Mouse (Mus musculus) midbrain, embryonic 13.5 days (tissue): Measurements from ENCODE around the gene Sgo2b. TPM values are rescaled to one million over a fixed set of nuclear protein-coding genes. Genes with fewer than 3 reads are reported as not detected.
"Not testable (repeated sequence)": the region's sequence is repeated elsewhere in the genome, so short reads cannot be mapped to it uniquely, and the experiment has no call there.

ENCODE experiments used
- ATAC-seq: fragments of 200-750 bp; cut with Nextera tagmentation; 2 replicates; pipeline ENCODE4 v1.8.0; 2017; ENCODE audit warnings: mild to moderate bottlenecking, moderate TSS enrichment, moderate library complexity
- H3K27ac ChIP-seq: fragments of 300-500 bp; sonication (generic); 2 replicates; pipeline ENCODE4 v1.5.1; 2015; ENCODE audit warnings: inconsistent platforms, mild to moderate bottlenecking, moderate library complexity
- H3K27me3 ChIP-seq: fragments of 300-500 bp; sonication (generic); 2 replicates; pipeline ENCODE4 v1.6.1; 2015; ENCODE audit warnings: mild to moderate bottlenecking, inconsistent platforms
- H3K36me3 ChIP-seq: fragments of 300-500 bp; sonication (generic); 2 replicates; pipeline ENCODE4 v1.6.1; 2015; ENCODE audit warnings: mild to moderate bottlenecking, inconsistent platforms
- H3K4me1 ChIP-seq: fragments of 300-500 bp; sonication (generic); replicated peaks from 2 replicates; pipeline ENCODE4 v1.6.1; 2015; ENCODE audit warnings: inconsistent platforms
- H3K4me2 ChIP-seq: fragments of 300-500 bp; sonication (generic); replicated peaks from 2 replicates; pipeline ENCODE4 v1.6.1; 2015; ENCODE audit warnings: moderate library complexity, mild to moderate bottlenecking, inconsistent platforms
- H3K4me3 ChIP-seq: fragments of 300-500 bp; sonication (generic); replicated peaks from 2 replicates; pipeline ENCODE4 v1.5.1; 2015; ENCODE audit warnings: mild to moderate bottlenecking, inconsistent platforms
- H3K9ac ChIP-seq: fragments of 300-500 bp; sonication (generic); replicated peaks from 2 replicates; pipeline ENCODE4 v1.6.1; 2015; ENCODE audit warnings: mild to moderate bottlenecking, inconsistent platforms
- H3K9me3 ChIP-seq: fragments of 300-500 bp; sonication (generic); 2 replicates; pipeline ENCODE4 v1.6.1; 2016; ENCODE audit warnings: mild to moderate bottlenecking, inconsistent platforms
- WGBS: fragments of 180-500 bp; shearing (Covaris S2); methylation state at CpG from one replicate; pipeline ENCODE4 v1.1.7; 2015; 5-methylcytosine and 5-hydroxymethylcytosine counted together
- polyA plus RNA-seq: library from polyadenylated mRNA; unstranded; fragments of >200 nt; fragmentation: Nextera tagmentation; extraction: Ambion mirVana; gene quantifications from 2 replicates; pipeline ENCODE4 v1.2.1, GENCODE M21; 2015

Sgo2b gene
- not detected in 2 replicates for polyA plus RNA-seq

GRCm38 (mm10) chr8:63951626-63952377 is at the start of gene Sgo2b:
Gene Sgo2b (minus strand): TSS chr8:63952248.
- Histone ChIP-seq H3K9ac (peak within 1 kb of the TSS; percentile 48; the same call in 1 of the 2 replicates), H3K27me3 (no peaks in the 10 kb centered on the region), H3K36me3 (no peaks in the 10 kb centered on the region), H3K9me3 (no peaks in the 10 kb centered on the region), H3K4me1 (0 out of 2 replicates have a peak, but pooled peaks cover 4% of the 10 kb centered on the region), H3K27ac (no peak within 1 kb of the TSS), H3K4me3 (peak within 1 kb of the TSS; percentile 40), H3K4me2 (peak within 1 kb of the TSS; percentile 73)
- ATAC-seq = peak; percentile 91
- WGBS = 4% methylated on average over 28 of the region's 30 CpGs

- not testable (repeated sequence) for H3K4me3 ChIP-seq
- 22% methylated on average over 8 of the region's 9 CpGs for WGBS
These were observed 18.8 kb upstream of the Sgo2b start for GRCm38 (mm10) chr8:63970612-63971391.

GRCm38 (mm10) chr8:63961032-63961785 is 9.2 kb upstream of the Sgo2b start:
- Histone ChIP-seq H3K4me2 (no peak overlapping the region), H3K27ac (no peak overlapping the region), H3K9ac (no peak overlapping the region), H3K27me3 (no peaks in the 10 kb centered on the region), H3K4me1 (no peaks in the 10 kb centered on the region), H3K4me3 (no peak overlapping the region), H3K9me3 (no peaks in the 10 kb centered on the region), H3K36me3 (no peaks in the 10 kb centered on the region)
- WGBS = 82% methylated on average over 3 of the region's 3 CpGs
- no peak for ATAC-seq

More at GRCm38 (mm10) chr8:63970612-63971391, 18.8 kb upstream of the Sgo2b start:
- not testable (repeated sequence) for H3K9ac ChIP-seq, H3K36me3 ChIP-seq, ATAC-seq, H3K27ac ChIP-seq, H3K9me3 ChIP-seq, H3K4me2 ChIP-seq, H3K4me1 ChIP-seq, H3K27me3 ChIP-seq

GRCm38 (mm10) chr8:63953802-63954201 is 1.8 kb upstream of the Sgo2b start:
- H3K4me2 ChIP-seq, H3K4me3 ChIP-seq, H3K27ac ChIP-seq, H3K4me1 ChIP-seq, H3K9ac ChIP-seq, H3K9me3 ChIP-seq, H3K27me3 ChIP-seq, H3K36me3 ChIP-seq, ATAC-seq: not testable (repeated sequence)
- 88% methylated on average over 4 of the region's 4 CpGs for WGBS

GRCm38 (mm10) chr8:63933171-63933570 is 18.9 kb downstream of the Sgo2b start:
- H3K4me3 ChIP-seq = no peak overlapping the region
- H3K36me3 ChIP-seq = no peaks in the 10 kb centered on the region
- H3K4me1 ChIP-seq = no peaks in the 10 kb centered on the region
- no peak for ATAC-seq
- H3K9me3 ChIP-seq = no peaks in the 10 kb centered on the region
- no peak overlapping the region for H3K27ac ChIP-seq
- no peaks in the 10 kb centered on the region for H3K27me3 ChIP-seq
- H3K4me2 ChIP-seq = no peak overlapping the region
- WGBS = 83% methylated on average over 7 of the region's 7 CpGs
- H3K9ac ChIP-seq = no peak overlapping the region

- Histone ChIP-seq H3K36me3 (no peaks in the 10 kb centered on the region), H3K27ac (no peak overlapping the region), H3K4me3 (no peak overlapping the region), H3K9me3 (no peaks in the 10 kb centered on the region), H3K27me3 (no peaks in the 10 kb centered on the region), H3K4me1 (no peaks in the 10 kb centered on the region), H3K4me2 (no peak overlapping the region), H3K9ac (no peak overlapping the region)
- WGBS = 51% methylated on average over 3 of the region's 3 CpGs
- no peak for ATAC-seq
These were observed 22.5 kb downstream of the Sgo2b start for GRCm38 (mm10) chr8:63929301-63930097.

- no peak overlapping the region for H3K4me2 ChIP-seq
- H3K27ac ChIP-seq = no peak overlapping the region
- ATAC-seq = no peak
- H3K4me1 ChIP-seq = 0 out of 2 replicates have a peak, but pooled peaks cover 4% of the 10 kb centered on the region
- no peak overlapping the region for H3K4me3 ChIP-seq
- no peak overlapping the region for H3K9ac ChIP-seq
- H3K27me3 ChIP-seq = no peaks in the 10 kb centered on the region
- no peaks in the 10 kb centered on the region for H3K36me3 ChIP-seq
- WGBS = 44% methylated on average over 4 of the region's 4 CpGs
- H3K9me3 ChIP-seq = no peaks in the 10 kb centered on the region
These were observed 30.6 kb downstream of the Sgo2b start for GRCm38 (mm10) chr8:63921257-63921960.

GRCm38 (mm10) chr8:63895096-63895495 is 57.0 kb downstream of the Sgo2b start:
- no peaks in the 10 kb centered on the region for H3K27me3 ChIP-seq
- H3K4me1 ChIP-seq = no peaks in the 10 kb centered on the region
- no peak for ATAC-seq
- no peak overlapping the region for H3K4me2 ChIP-seq
- no peaks in the 10 kb centered on the region for H3K9me3 ChIP-seq
- 75% methylated on average over 2 of the region's 2 CpGs for WGBS
- no peak overlapping the region for H3K9ac ChIP-seq
- no peak overlapping the region for H3K4me3 ChIP-seq
- H3K27ac ChIP-seq = no peak overlapping the region
- H3K36me3 ChIP-seq = no peaks in the 10 kb centered on the region

- Histone ChIP-seq H3K9ac (no peak overlapping the region), H3K36me3 (no peaks in the 10 kb centered on the region), H3K4me1 (no peaks in the 10 kb centered on the region), H3K4me2 (no peak overlapping the region), H3K27me3 (no peaks in the 10 kb centered on the region), H3K4me3 (no peak overlapping the region), H3K9me3 (no peaks in the 10 kb centered on the region), H3K27ac (no peak overlapping the region)
- 92% methylated on average over 4 of the region's 4 CpGs for whole genome bisulfite sequencing
- ATAC-seq = peak; percentile 51; the same call in 1 of the 2 replicates
These were observed 73.7 kb downstream of the Sgo2b start for GRCm38 (mm10) chr8:63878353-63878752.

- Histone ChIP-seq H3K4me2 (no peak overlapping the region), H3K9ac (no peak overlapping the region), H3K4me1 (no peaks in the 10 kb centered on the region), H3K4me3 (no peak overlapping the region), H3K36me3 (no peaks in the 10 kb centered on the region), H3K9me3 (no peaks in the 10 kb centered on the region), H3K27me3 (no peaks in the 10 kb centered on the region), H3K27ac (no peak overlapping the region)
- 21% methylated on average over 6 of the region's 6 CpGs for WGBS
- peak; percentile 92 for ATAC-seq
These were observed 74.7 kb downstream of the Sgo2b start for GRCm38 (mm10) chr8:63877393-63877792.

- Histone ChIP-seq H3K9me3 (no peaks in the 10 kb centered on the region), H3K27ac (no peak overlapping the region), H3K4me2 (no peak overlapping the region), H3K4me1 (no peaks in the 10 kb centered on the region), H3K27me3 (no peaks in the 10 kb centered on the region), H3K9ac (no peak overlapping the region), H3K36me3 (no peaks in the 10 kb centered on the region), H3K4me3 (no peak overlapping the region)
- WGBS = 92% methylated on average over 7 of the region's 7 CpGs
- peak; percentile 82 for ATAC-seq
These were observed 75.1 kb downstream of the Sgo2b start for GRCm38 (mm10) chr8:63876949-63877348.
